Mouse (Mus musculus) CH12.LX (cell line): ENCODE results near the gene Dennd1a.

Source experiments
- CTCF ChIP-seq, 2 experiments: IDR thresholded peaks in 1 of 2; conservative IDR thresholded peaks in 1 of 2; 2 replicates each; pipeline ENCODE4 v1.5.1; 2011 to 2012; ENCODE audit warnings: low read depth in 2 of 2, low read length in 2 of 2, improper control_type of control experiment in 1 of 2, inconsistent platforms in 1 of 2, mild to moderate bottlenecking in 1 of 2, moderate library complexity in 1 of 2
- JUND ChIP-seq: conservative IDR thresholded peaks from 2 replicates; pipeline ENCODE4 v1.6.1; 2011; ENCODE audit warnings: low read depth, low read length, improper control_type of control experiment
- RAD21 ChIP-seq: IDR thresholded peaks from 2 replicates; pipeline ENCODE4 v1.6.1; 2011; ENCODE audit warnings: low read depth, mild to moderate bottlenecking, low read length, improper control_type of control experiment, moderate library complexity
- UBTF ChIP-seq: IDR thresholded peaks from 2 replicates; pipeline ENCODE4 v1.6.1; 2012; ENCODE audit warnings: low read depth, mild to moderate bottlenecking, inconsistent platforms, low read length, improper control_type of control experiment, moderate library complexity
- USF1 ChIP-seq: IDR thresholded peaks from 2 replicates; pipeline ENCODE4 v1.6.1; 2014; ENCODE audit warnings: low read depth, mild to moderate bottlenecking, inconsistent platforms, low read length, improper control_type of control experiment
- USF2 ChIP-seq: conservative IDR thresholded peaks from 2 replicates; pipeline ENCODE4 v1.6.1; 2011; ENCODE audit warnings: low read depth, low read length, improper control_type of control experiment
- ZMIZ1 ChIP-seq: IDR thresholded peaks from 2 replicates; pipeline ENCODE4 v1.6.1; 2012; ENCODE audit warnings: low read depth, mild to moderate bottlenecking, inconsistent platforms, low read length, improper control_type of control experiment

- TF ChIP-seq USF2 (no peak), CTCF (conservative IDR thresholded peaks at IDR 0.05 in 1 of 2, IDR thresholded peaks at IDR 0.05 in 1 of 2; ENCODE audit: low read depth in 2 of 2, low read length in 2 of 2) (peak; percentile 29 to 80; a peak in 3 of 4 replicates), ZMIZ1 (no peak), RAD21 (peak; percentile 81), USF1 (no peak), JUND (no peak), UBTF (no peak)
These were observed 361.6 kb downstream of the Dennd1a start for GRCm38 (mm10) chr2:37925413-37926132.
